Mouse (Mus musculus): ENCODE data around the gene Hdac9. TPM values are rescaled to one million over a fixed set of nuclear protein-coding genes. Genes with fewer than 3 reads are reported as not detected.

Gene Hdac9
- total RNA-seq, 2 experiments from 2014 or later = 55.4 to 55.6 TPM

- intact Hi-C loops (cut with DNase I) = no loop called here
Measured at GRCm38 (mm10) chr12:34811673-34812613, 105.0 kb downstream of the Hdac9 start.

GRCm38 (mm10) chr12:34810221-34810620 lies 106.7 kb downstream of the Hdac9 start:
- intact Hi-C loops (cut with DNase I) = no loop called here
- DNase-seq (ENCODE audit: low spot score in 2 of 2) = no peak

More at GRCm38 (mm10) chr12:34811673-34812613, 105.0 kb downstream of the Hdac9 start:
- DNase-seq (ENCODE audit: low spot score in 2 of 2) = peak in 1 of 2 experiments; percentile 39

- DNase-seq (ENCODE audit: low spot score in 2 of 2) = no peak
- intact Hi-C loops (cut with DNase I) = no loop called here
Measured at GRCm38 (mm10) chr12:34808180-34808579, 108.7 kb downstream of the Hdac9 start.

GRCm38 (mm10) chr12:34806528-34806927 lies 110.4 kb downstream of the Hdac9 start:
- intact Hi-C loops (cut with DNase I) = no loop called here

GRCm38 (mm10) chr12:34803721-34804120 lies 113.2 kb downstream of the Hdac9 start:
- no peak for DNase-seq (ENCODE audit: low spot score in 2 of 2)
- intact Hi-C loops (cut with DNase I) = no loop called here

More at GRCm38 (mm10) chr12:34806528-34806927, 110.4 kb downstream of the Hdac9 start:
- no peak for DNase-seq (ENCODE audit: low spot score in 2 of 2)

GRCm38 (mm10) chr12:34802308-34802707 lies 114.6 kb downstream of the Hdac9 start:
- no peak for DNase-seq (ENCODE audit: low spot score in 2 of 2)
- intact Hi-C loops (cut with DNase I) = no loop called here

GRCm38 (mm10) chr12:34801752-34802151 lies 115.1 kb downstream of the Hdac9 start:
- intact Hi-C loops (cut with DNase I) = no loop called here
- DNase-seq (ENCODE audit: low spot score in 2 of 2) = no peak

- intact Hi-C loops (cut with DNase I) = no loop called here
- no peak for DNase-seq (ENCODE audit: low spot score in 2 of 2)
Measured at GRCm38 (mm10) chr12:34797389-34797788, 119.5 kb downstream of the Hdac9 start.

GRCm38 (mm10) chr12:34795487-34795886 lies 121.4 kb downstream of the Hdac9 start:
- no peak for DNase-seq (ENCODE audit: low spot score in 2 of 2)
- intact Hi-C loops (cut with DNase I) = no loop called here

- intact Hi-C loops (cut with DNase I) = no loop called here
- no peak for DNase-seq (ENCODE audit: low spot score in 2 of 2)
Measured at GRCm38 (mm10) chr12:34792113-34792452, 124.8 kb downstream of the Hdac9 start.

- intact Hi-C loops (cut with DNase I) = no loop called here
- DNase-seq (ENCODE audit: low spot score in 2 of 2) = no peak
Measured at GRCm38 (mm10) chr12:34791213-34792112, 125.4 kb downstream of the Hdac9 start.

- no peak for DNase-seq (ENCODE audit: low spot score in 2 of 2)
Measured at GRCm38 (mm10) chr12:34789031-34789982, 127.6 kb downstream of the Hdac9 start.

GRCm38 (mm10) chr12:34787380-34787779 lies 129.5 kb downstream of the Hdac9 start:
- DNase-seq (ENCODE audit: low spot score in 2 of 2) = no peak
- intact Hi-C loops (cut with DNase I) = no loop called here

More at GRCm38 (mm10) chr12:34789031-34789982, 127.6 kb downstream of the Hdac9 start:
- intact Hi-C loops (cut with DNase I) = no loop called here

- DNase-seq (ENCODE audit: low spot score in 2 of 2) = no peak
- intact Hi-C loops (cut with DNase I) = loop anchor here (5.0 kb wide), 1 partner anchor 116 kb away; no protein-coding TSS in a partner anchor
Measured at GRCm38 (mm10) chr12:34783574-34783973, 133.3 kb downstream of the Hdac9 start.

- intact Hi-C loops (cut with DNase I) = no loop called here
Measured at GRCm38 (mm10) chr12:34779368-34779957, 137.4 kb downstream of the Hdac9 start.

GRCm38 (mm10) chr12:34776170-34776569 lies 140.7 kb downstream of the Hdac9 start:
- peak in 1 of 2 experiments; percentile 58 for DNase-seq (ENCODE audit: low spot score in 2 of 2)
- intact Hi-C loops (cut with DNase I) = no loop called here

More at GRCm38 (mm10) chr12:34779368-34779957, 137.4 kb downstream of the Hdac9 start:
- no peak for DNase-seq (ENCODE audit: low spot score in 2 of 2)

GRCm38 (mm10) chr12:34774071-34774470 lies 142.8 kb downstream of the Hdac9 start:
- no peak for DNase-seq (ENCODE audit: low spot score in 2 of 2)
- intact Hi-C loops (cut with DNase I) = no loop called here

GRCm38 (mm10) chr12:34767226-34767775 lies 149.6 kb downstream of the Hdac9 start:
- no peak for DNase-seq (ENCODE audit: low spot score in 2 of 2)
- intact Hi-C loops (cut with DNase I) = no loop called here
